Comparison of ENCODE assay signal across 20 mouse cellular contexts in the genomic region with DNA sequence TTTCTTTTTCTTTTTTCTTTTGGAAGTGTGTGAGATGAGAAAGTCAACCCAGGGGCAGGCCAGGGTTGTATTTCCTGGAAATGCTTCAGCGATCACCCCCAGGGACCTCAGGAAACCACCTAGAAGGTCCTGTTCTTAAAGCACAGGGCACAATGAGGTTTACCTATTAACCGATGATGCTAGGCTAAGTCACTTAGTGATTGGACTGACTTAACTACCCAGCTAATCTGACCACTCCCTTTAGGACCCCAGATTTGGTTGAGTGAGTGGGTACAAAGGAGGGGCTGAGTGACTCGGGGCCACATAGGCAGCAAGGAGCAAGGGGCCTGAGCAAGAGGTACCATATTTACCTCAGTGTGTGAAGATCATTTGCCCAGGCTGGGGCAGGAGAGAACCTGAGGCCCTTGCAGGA. TPM values are rescaled to one million over a fixed set of nuclear protein-coding genes. Genes with fewer than 3 reads are reported as not detected.
DNase-seq lines count a peak whose midpoint lies in the region; ATAC-seq and TF ChIP-seq lines count a peak whose summit lies in the region.
"Had no signal": no experiment of that assay in that cellular context is flagged by ENCODE, and none has a peak within 500 bp of the region (broad histone marks: within the 10 kb centered on the region; RNA-seq: fewer than 3 reads in every experiment).

No protein-coding gene starts in this region.

- peak overlapping the region; percentile 1; the same call in 1 of the 2 replicates for H3K9ac ChIP-seq in CH12.LX (ENCODE audit: insufficient read depth, low read depth)
- H3K9ac ChIP-seq in stomach, postnatal 0 days (ENCODE audit: low read length): no peak overlapping the region
- H3K9ac ChIP-seq: embryonic facial prominence, embryonic 15.5 days; hindbrain, embryonic 14.5 days; liver, postnatal 0 days; midbrain, embryonic 12.5 days had no signal

- H3K79me2 ChIP-seq in CH12.LX (replicated peaks; ENCODE audit: control insufficient read depth, extremely low read depth, insufficient read depth, poor library complexity, severe bottlenecking): peaks cover 5% of the 10 kb centered on the region

- dilution Hi-C loops in CH12.LX (cut with MboI; ENCODE audit: extremely low pct_ligation_motif_present, extremely low pct_unique_long_range_greater_than_20kb, low sequenced_read_pairs): no loop called here

- no peaks in the 10 kb centered on the region for H3K9me3 ChIP-seq in CH12.LX (replicated peaks; ENCODE audit: low read length)
- no peaks in the 10 kb centered on the region for H3K9me3 ChIP-seq in stomach, postnatal 0 days (ENCODE audit: control insufficient read depth, low read length)
- H3K9me3 ChIP-seq: embryonic facial prominence, embryonic 15.5 days; forebrain, embryonic 10.5 days; midbrain, embryonic 12.5 days had no signal

- TF ChIP-seq RAD21 in CH12.LX (IDR thresholded peaks at IDR 0.05; ENCODE audit: low read depth, low read length): no peak

- in situ Hi-C loops in CH12.LX (cut with MboI; ENCODE audit: low pct_ligation_motif_present, low pct_unique_long_range_greater_than_20kb, low sequenced_read_pairs): no loop called here

- ATAC-seq in monocyte, adult 5-6 weeks (replicated peaks; ENCODE audit: insufficient number of reproducible peaks, low FRiP score, low TSS enrichment, poor library complexity, severe bottlenecking): peak; percentile 18; the same call in 1 of the 2 replicates
- ATAC-seq in stomach, postnatal 0 days (ENCODE audit: low FRiP score, low TSS enrichment): 0 out of 2 replicates have a peak, but pooled peaks have one; percentile 18
- ATAC-seq: liver, postnatal 0 days had no signal

- TF ChIP-seq POLR2A in CH12.LX (IDR thresholded peaks at IDR 0.05; ENCODE audit: low read depth, low read length): peak; percentile 58; the same call in 1 of the 2 replicates

- peak overlapping the region; percentile 25 for H3K27ac ChIP-seq in CH12.LX (ENCODE audit: insufficient read depth, low read depth)
- no peak overlapping the region for H3K27ac ChIP-seq in stomach, postnatal 0 days (replicated peaks)
- H3K27ac ChIP-seq: embryonic facial prominence, embryonic 15.5 days; forebrain, embryonic 10.5 days; hindbrain, embryonic 14.5 days; macrophage; midbrain, embryonic 12.5 days had no signal

- peak overlapping the region; percentile 38 to 65 (median 61) for H3K4me3 ChIP-seq in CH12.LX (replicated peaks in 1 of 3; ENCODE audit: low read depth in 2 of 3, low read length in 2 of 3, poor library complexity in 1 of 3)
- H3K4me3 ChIP-seq in stomach, postnatal 0 days (ENCODE audit: low read depth, low read length): no peak overlapping the region
- H3K4me3 ChIP-seq: embryonic facial prominence, embryonic 15.5 days; forebrain, embryonic 10.5 days; midbrain, embryonic 12.5 days had no signal

- H3K4me1 ChIP-seq in CH12.LX (ENCODE audit: control insufficient read depth in 1 of 2, insufficient read depth in 2 of 2): peaks cover 20 to 49% of the 10 kb centered on the region in 2 experiments
- no peaks in the 10 kb centered on the region for H3K4me1 ChIP-seq in stomach, postnatal 0 days (replicated peaks; ENCODE audit: control insufficient read depth, insufficient read depth)

- peaks cover 2 to 17% of the 10 kb centered on the region in 2 experiments for H3K36me3 ChIP-seq in CH12.LX (replicated peaks in 1 of 2; ENCODE audit: control insufficient read depth in 1 of 2, insufficient read depth in 1 of 2, low read length in 1 of 2)
- H3K36me3 ChIP-seq in stomach, postnatal 0 days (ENCODE audit: control insufficient read depth, insufficient read depth, low read length): no peaks in the 10 kb centered on the region
- H3K36me3 ChIP-seq: embryonic facial prominence, embryonic 15.5 days; forebrain, embryonic 10.5 days; midbrain, embryonic 12.5 days had no signal

- TF ChIP-seq EP300 in CH12.LX (IDR thresholded peaks at IDR 0.05; ENCODE audit: low read length): peak; percentile 70; the same call in 1 of the 2 replicates
- TF ChIP-seq EP300 in stomach, postnatal 0 days (optimal IDR thresholded peaks at IDR 0.05): no peak

- no peak for TF ChIP-seq CTCF in CH12.LX (conservative IDR thresholded peaks at IDR 0.05 in 1 of 2, IDR thresholded peaks at IDR 0.05 in 1 of 2; ENCODE audit: low read depth in 2 of 2, low read length in 2 of 2)
- TF ChIP-seq CTCF in stomach, postnatal 0 days (IDR thresholded peaks at IDR 0.05; ENCODE audit: low read depth): no peak

- WGBS in stomach, postnatal 0 days: 65% methylated on average over 3 of the region's 3 CpGs

- peak; percentile 65 for DNase-seq in lung, postnatal 25 days (ENCODE audit: low spot score)
- DNase-seq in lung, adult 18-20 months: no peak
- peak; percentile 94 for DNase-seq in CH12.LX (ENCODE audit: extremely low read depth)
- DNase-seq in stomach, postnatal 0 days (ENCODE audit: low spot score): no peak
- DNase-seq in right cerebral cortex, adult 18-20 months: no peak
- DNase-seq in urinary bladder, adult 2 months (ENCODE audit: low spot score): no peak
- DNase-seq: cerebellum, postnatal 10 days; embryo, embryonic 11 days; gastrocnemius, postnatal 25 days; kidney, adult 2 months; layer of hippocampus, postnatal 36 days; liver; liver, postnatal 0 days; retina, postnatal 1 day had no signal

- H3K4me2 ChIP-seq in CH12.LX (ENCODE audit: insufficient read depth, low read depth, poor library complexity, severe bottlenecking): peak overlapping the region; percentile 23
- H3K4me2 ChIP-seq in stomach, postnatal 0 days (replicated peaks; ENCODE audit: low read depth): no peak overlapping the region
- H3K4me2 ChIP-seq: embryonic facial prominence, embryonic 15.5 days; hindbrain, embryonic 14.5 days; midbrain, embryonic 12.5 days had no signal

- no peaks in the 10 kb centered on the region for H3K27me3 ChIP-seq in CH12.LX (replicated peaks)
- no peaks in the 10 kb centered on the region; the same call in 1 of the 2 replicates for H3K27me3 ChIP-seq in stomach, postnatal 0 days (ENCODE audit: control insufficient read depth, insufficient read depth, low read length)

TF ChIP-seq in CH12.LX, 34 proteins besides CTCF, POLR2A, EP300 and RAD21 (continues in another document):
- no peak for TF ChIP-seq MYC (IDR thresholded peaks at IDR 0.05; ENCODE audit: low read depth, low read length)
- TF ChIP-seq NRF1 (IDR thresholded peaks at IDR 0.05; ENCODE audit: low read depth, low read length): 0 out of 2 replicates have a peak, but pooled peaks have one; percentile 9
- 0 out of 2 replicates have a peak, but pooled peaks have one; percentile 23 for TF ChIP-seq UBTF (IDR thresholded peaks at IDR 0.05; ENCODE audit: low read depth, low read length)
- TF ChIP-seq SMC3 (IDR thresholded peaks at IDR 0.05; ENCODE audit: low read depth, low read length): no peak
- TF ChIP-seq NELFE (IDR thresholded peaks at IDR 0.05; ENCODE audit: low read depth, low read length): 0 out of 2 replicates have a peak, but pooled peaks have one; percentile 49
- peak; percentile 77 for TF ChIP-seq ELF1 (IDR thresholded peaks at IDR 0.05; ENCODE audit: low read depth, low read length)
- no peak for TF ChIP-seq CHD1 (IDR thresholded peaks at IDR 0.05; ENCODE audit: low read depth, low read length)
- TF ChIP-seq JUN (IDR thresholded peaks at IDR 0.05; ENCODE audit: insufficient read depth, low read depth, low read length): no peak
- no peak for TF ChIP-seq USF2 (conservative IDR thresholded peaks at IDR 0.05; ENCODE audit: low read depth, low read length)
- peak; percentile 12; the same call in 1 of the 2 replicates for TF ChIP-seq MAX (IDR thresholded peaks at IDR 0.05; ENCODE audit: low read length)
- TF ChIP-seq ETS1 (conservative IDR thresholded peaks at IDR 0.05; ENCODE audit: low read depth, low read length): peak; percentile 79
- 0 out of 2 replicates have a peak, but pooled peaks have one; percentile 42 for TF ChIP-seq MEF2A (IDR thresholded peaks at IDR 0.05; ENCODE audit: borderline replicate concordance, low read depth, low read length)
- TF ChIP-seq TCF12 (IDR thresholded peaks at IDR 0.05; ENCODE audit: low read depth, low read length): peak; percentile 49
- TF ChIP-seq BHLHE40 (IDR thresholded peaks at IDR 0.05; ENCODE audit: low read depth, low read length): peak; percentile 2; the same call in 1 of the 2 replicates

RNA-seq across cellular contexts. Expression of gene H2-DMb2, which starts 1.9 kb away (rescaled TPM):
- total RNA-seq in CH12.LX (2012; rRNA removed) (107 and 135 TPM in 2 replicates), CH12.LX (2014; rRNA removed) (173 and 199 TPM in 2 replicates)
- polyA plus RNA-seq in CH12.LX (2012; ENCODE audit: insufficient read length, low read depth): 161 and 175 TPM in 2 replicates
- total RNA-seq in monocyte, adult 5-6 weeks (2017): 71.7 to 98.5 TPM (median 90.4 TPM) in 3 replicates
- 0.45 and 0.53 TPM in 2 replicates for polyA plus RNA-seq in stomach, postnatal 0 days (2015; fragmentation: Nextera tagmentation; extraction: Ambion mirVana)
- 4.1 and 4.9 TPM in 2 replicates for polyA plus RNA-seq in urinary bladder, adult 2 months (2012; rRNA removed)
- polyA plus RNA-seq: hindbrain, embryonic 14.5 days had no signal

RNA-seq across cellular contexts. Expression of gene H2-DMb1, which starts 7.9 kb away (rescaled TPM):
- total RNA-seq in CH12.LX (2012; rRNA removed): 60.7 and 67.0 TPM in 2 replicates
- 77.4 and 102 TPM in 2 replicates for total RNA-seq in CH12.LX (2014; rRNA removed)
- polyA plus RNA-seq in CH12.LX (2012; ENCODE audit: insufficient read length, low read depth): 147 and 149 TPM in 2 replicates
- 48.2 to 62.0 TPM (median 61.5 TPM) in 3 replicates for total RNA-seq in monocyte, adult 5-6 weeks (2017)
- 2.1 and 2.6 TPM in 2 replicates for polyA plus RNA-seq in stomach, postnatal 0 days (2015; fragmentation: Nextera tagmentation; extraction: Ambion mirVana)
- 22.4 and 22.8 TPM in 2 replicates for polyA plus RNA-seq in urinary bladder, adult 2 months (2012; rRNA removed)

RNA-seq across cellular contexts. Expression of gene Brd2, which starts 22.5 kb away (rescaled TPM):
- 101 and 125 TPM in 2 replicates for total RNA-seq in CH12.LX (2012; rRNA removed)
- 137 and 141 TPM in 2 replicates for total RNA-seq in CH12.LX (2014; rRNA removed)
- 247 and 252 TPM in 2 replicates for polyA plus RNA-seq in CH12.LX (2012; ENCODE audit: insufficient read length, low read depth)
- total RNA-seq in monocyte, adult 5-6 weeks (2017): 374 to 583 TPM (median 393 TPM) in 3 replicates
- 45.0 and 48.1 TPM in 2 replicates for polyA plus RNA-seq in stomach, postnatal 0 days (2015; fragmentation: Nextera tagmentation; extraction: Ambion mirVana)
- 135 and 154 TPM in 2 replicates for polyA plus RNA-seq in urinary bladder, adult 2 months (2012; rRNA removed)

RNA-seq across cellular contexts. Expression of gene H2-DMa, which starts 25.6 kb away (rescaled TPM):
- total RNA-seq in CH12.LX (2012; rRNA removed): 67.7 and 77.4 TPM in 2 replicates
- total RNA-seq in CH12.LX (2014; rRNA removed): 114 and 119 TPM in 2 replicates
- 82.5 and 112 TPM in 2 replicates for polyA plus RNA-seq in CH12.LX (2012; ENCODE audit: insufficient read length, low read depth)
- 55.9 to 84.5 TPM (median 72.8 TPM) in 3 replicates for total RNA-seq in monocyte, adult 5-6 weeks (2017)
- polyA plus RNA-seq in stomach, postnatal 0 days (2015; fragmentation: Nextera tagmentation; extraction: Ambion mirVana): 9.1 and 9.5 TPM in 2 replicates
- polyA plus RNA-seq in urinary bladder, adult 2 months (2012; rRNA removed): 30.0 and 31.9 TPM in 2 replicates

RNA-seq across cellular contexts. Expression of gene Tap1, which starts 42.4 kb away (rescaled TPM):
- total RNA-seq in CH12.LX (2012; rRNA removed) (164 and 184 TPM in 2 replicates), CH12.LX (2014; rRNA removed) (90.1 and 102 TPM in 2 replicates)
- polyA plus RNA-seq in CH12.LX (2012; ENCODE audit: insufficient read length, low read depth): 157 and 161 TPM in 2 replicates
- total RNA-seq in monocyte, adult 5-6 weeks (2017): 145 to 195 TPM (median 175 TPM) in 3 replicates
- 7.0 and 8.3 TPM in 2 replicates for polyA plus RNA-seq in stomach, postnatal 0 days (2015; fragmentation: Nextera tagmentation; extraction: Ambion mirVana)
- 29.5 and 40.1 TPM in 2 replicates for polyA plus RNA-seq in urinary bladder, adult 2 months (2012; rRNA removed)

Comparison
In these comparisons a context has a peak if more than half of its experiments do, and no peak if none do; other contexts are left out.
1. DNase-seq: peak in lung, postnatal 25 days (single experiment) and CH12.LX (single experiment); none in lung, adult 18-20 months (0 of 2), stomach, postnatal 0 days (single experiment), right cerebral cortex, adult 18-20 months (single experiment) and urinary bladder, adult 2 months (single experiment).
2. RNA of gene H2-DMb2, which starts 1.9 kb away (polyA plus RNA-seq): 161 to 175 TPM in CH12.LX; 4.1 to 4.9 TPM in urinary bladder, adult 2 months and 0.45 to 0.53 TPM in stomach, postnatal 0 days; every median in the first group is over 10 times any median in the second.